Mouse (Mus musculus): ENCODE results near the gene Cdh13. TPM values are rescaled to one million over a fixed set of nuclear protein-coding genes. Genes with fewer than 3 reads are reported as not detected.

The Cdh13 gene
- polyA plus RNA-seq, 2 experiments, result 9.3 to 25.2 TPM

GRCm38 (mm10) chr8:119266304-119266703 is 982.8 kb downstream of the Cdh13 start:
- no peak overlapping the region for H3K4me3 ChIP-seq (replicated peaks; ENCODE audit: low read length)
- ATAC-seq (ENCODE audit: low FRiP score, low read depth) (no peak), DNase-seq (ENCODE audit: low spot score) (no peak)
- H3K27ac ChIP-seq (replicated peaks; ENCODE audit: low read depth, low read length), result no peak overlapping the region
- no peaks in the 10 kb centered on the region for H3K27me3 ChIP-seq (ENCODE audit: control insufficient read depth, insufficient read depth, low read length)
- no peaks in the 10 kb centered on the region for H3K36me3 ChIP-seq (ENCODE audit: control insufficient read depth, insufficient read depth, low read length)
- H3K4me2 ChIP-seq (replicated peaks; ENCODE audit: low read depth, low read length, severe bottlenecking), result no peak overlapping the region
- no peaks in the 10 kb centered on the region for H3K9me3 ChIP-seq (ENCODE audit: control insufficient read depth, low read length)
- WGBS, result 83% methylated on average over 4 of the region's 4 CpGs
- H3K4me1 ChIP-seq (ENCODE audit: control insufficient read depth, insufficient read depth, low read length), result no peaks in the 10 kb centered on the region
- no peak overlapping the region for H3K9ac ChIP-seq (ENCODE audit: low read depth, low read length, severe bottlenecking)
- no peak for TF ChIP-seq POLR2A (IDR thresholded peaks at IDR 0.05; ENCODE audit: borderline replicate concordance, extremely low read depth, insufficient read depth, insufficient read length)

DNA sequence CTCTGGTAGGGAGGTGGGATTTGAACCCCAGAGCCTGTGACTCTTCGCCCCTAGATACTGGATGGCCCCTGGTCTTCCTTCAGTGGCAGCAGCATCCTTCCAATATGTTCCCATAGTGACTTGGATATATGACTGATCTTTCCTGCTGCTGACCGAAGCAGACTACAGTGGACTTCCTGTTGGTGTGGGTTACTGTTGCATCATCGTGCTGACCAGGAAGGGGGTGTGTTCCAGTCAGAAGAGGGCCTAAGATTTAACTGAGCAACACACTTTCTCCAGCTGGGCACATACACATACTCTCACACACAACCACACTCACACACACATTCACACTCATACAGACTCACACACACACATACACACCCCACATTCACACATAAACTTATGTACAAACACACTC is 986.0 kb downstream of the Cdh13 start:
- Histone ChIP-seq H3K36me3 (ENCODE audit: control insufficient read depth, insufficient read depth, low read length) (no peaks in the 10 kb centered on the region), H3K4me2 (replicated peaks; ENCODE audit: low read depth, low read length, severe bottlenecking) (no peak overlapping the region), H3K27ac (replicated peaks; ENCODE audit: low read depth, low read length) (no peak overlapping the region), H3K4me1 (ENCODE audit: control insufficient read depth, insufficient read depth, low read length) (no peaks in the 10 kb centered on the region), H3K27me3 (ENCODE audit: control insufficient read depth, insufficient read depth, low read length) (no peaks in the 10 kb centered on the region), H3K4me3 (replicated peaks; ENCODE audit: low read length) (no peak overlapping the region), H3K9me3 (ENCODE audit: control insufficient read depth, low read length) (no peaks in the 10 kb centered on the region), H3K9ac (ENCODE audit: low read depth, low read length, severe bottlenecking) (no peak overlapping the region)
- no peak for ATAC-seq (ENCODE audit: low FRiP score, low read depth)
- WGBS, result 60% methylated on average over 3 of the region's 3 CpGs
- no peak for DNase-seq (ENCODE audit: low spot score)
- TF ChIP-seq POLR2A (IDR thresholded peaks at IDR 0.05; ENCODE audit: borderline replicate concordance, extremely low read depth, insufficient read depth, insufficient read length), result no peak

DNA sequence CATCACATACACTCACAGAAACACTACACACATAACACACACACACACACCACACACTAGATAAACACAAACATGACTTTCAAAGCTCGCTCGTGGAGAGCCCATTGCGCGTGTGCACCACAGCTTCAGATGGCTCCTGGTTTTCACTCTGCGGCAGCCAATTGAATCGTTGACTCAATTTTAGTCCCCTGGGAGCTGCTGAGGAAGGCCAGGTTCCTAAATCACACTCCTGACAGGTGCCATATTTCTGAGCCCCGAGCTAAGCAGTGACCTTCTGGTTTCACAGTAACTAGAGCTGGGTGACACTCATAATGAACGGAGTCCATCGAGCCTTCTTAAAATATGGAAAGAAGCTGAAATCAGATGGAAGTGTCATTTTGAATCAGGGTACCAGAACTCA is 986.8 kb downstream of the Cdh13 start:
- no peaks in the 10 kb centered on the region for H3K9me3 ChIP-seq (ENCODE audit: control insufficient read depth, low read length)
- H3K27ac ChIP-seq (replicated peaks; ENCODE audit: low read depth, low read length), result no peak overlapping the region
- H3K9ac ChIP-seq (ENCODE audit: low read depth, low read length, severe bottlenecking), result no peak overlapping the region
- H3K27me3 ChIP-seq (ENCODE audit: control insufficient read depth, insufficient read depth, low read length), result no peaks in the 10 kb centered on the region
- H3K4me2 ChIP-seq (replicated peaks; ENCODE audit: low read depth, low read length, severe bottlenecking), result no peak overlapping the region
- H3K4me1 ChIP-seq (ENCODE audit: control insufficient read depth, insufficient read depth, low read length), result no peaks in the 10 kb centered on the region
- no peak for TF ChIP-seq POLR2A (IDR thresholded peaks at IDR 0.05; ENCODE audit: borderline replicate concordance, extremely low read depth, insufficient read depth, insufficient read length)
- ATAC-seq (ENCODE audit: low FRiP score, low read depth), result no peak
- H3K4me3 ChIP-seq (replicated peaks; ENCODE audit: low read length), result no peak overlapping the region
- no peaks in the 10 kb centered on the region for H3K36me3 ChIP-seq (ENCODE audit: control insufficient read depth, insufficient read depth, low read length)
- 85% methylated on average over 9 of the region's 9 CpGs for WGBS
- DNase-seq (ENCODE audit: low spot score), result no peak

GRCm38 (mm10) chr8:119272891-119273290 is 989.4 kb downstream of the Cdh13 start:
- no peaks in the 10 kb centered on the region for H3K4me1 ChIP-seq (ENCODE audit: control insufficient read depth, insufficient read depth, low read length)
- no peak for ATAC-seq (ENCODE audit: low FRiP score, low read depth)
- no peak for DNase-seq (ENCODE audit: low spot score)

GRCm38 (mm10) chr8:119275442-119275841 is 991.9 kb downstream of the Cdh13 start:
- Histone ChIP-seq H3K9me3 (ENCODE audit: control insufficient read depth, low read length) (no peaks in the 10 kb centered on the region), H3K4me2 (replicated peaks; ENCODE audit: low read depth, low read length, severe bottlenecking) (no peak overlapping the region), H3K27me3 (ENCODE audit: control insufficient read depth, insufficient read depth, low read length) (no peaks in the 10 kb centered on the region), H3K36me3 (ENCODE audit: control insufficient read depth, insufficient read depth, low read length) (no peaks in the 10 kb centered on the region), H3K27ac (replicated peaks; ENCODE audit: low read depth, low read length) (no peak overlapping the region), H3K4me1 (ENCODE audit: control insufficient read depth, insufficient read depth, low read length) (no peaks in the 10 kb centered on the region), H3K4me3 (replicated peaks; ENCODE audit: low read length) (no peak overlapping the region), H3K9ac (ENCODE audit: low read depth, low read length, severe bottlenecking) (no peak overlapping the region)
- ATAC-seq (ENCODE audit: low FRiP score, low read depth) (no peak), DNase-seq (ENCODE audit: low spot score) (no peak)
- TF ChIP-seq POLR2A (IDR thresholded peaks at IDR 0.05; ENCODE audit: borderline replicate concordance, extremely low read depth, insufficient read depth, insufficient read length), result no peak
- WGBS, result 89% methylated on average over 1 of the region's 1 CpGs

More at GRCm38 (mm10) chr8:119272891-119273290, 989.4 kb downstream of the Cdh13 start:
- H3K36me3 ChIP-seq (ENCODE audit: control insufficient read depth, insufficient read depth, low read length), result no peaks in the 10 kb centered on the region
- no peaks in the 10 kb centered on the region for H3K9me3 ChIP-seq (ENCODE audit: control insufficient read depth, low read length)
- 61% methylated on average over 8 of the region's 8 CpGs for WGBS
- no peaks in the 10 kb centered on the region for H3K27me3 ChIP-seq (ENCODE audit: control insufficient read depth, insufficient read depth, low read length)
- H3K4me3 ChIP-seq (replicated peaks; ENCODE audit: low read length), result no peak overlapping the region
- no peak for TF ChIP-seq POLR2A (IDR thresholded peaks at IDR 0.05; ENCODE audit: borderline replicate concordance, extremely low read depth, insufficient read depth, insufficient read length)
- no peak overlapping the region for H3K27ac ChIP-seq (replicated peaks; ENCODE audit: low read depth, low read length)
- no peak overlapping the region for H3K9ac ChIP-seq (ENCODE audit: low read depth, low read length, severe bottlenecking)
- H3K4me2 ChIP-seq (replicated peaks; ENCODE audit: low read depth, low read length, severe bottlenecking), result no peak overlapping the region

GRCm38 (mm10) chr8:119277047-119277451 is 993.5 kb downstream of the Cdh13 start:
- ATAC-seq (ENCODE audit: low FRiP score, low read depth) (0 out of 2 replicates have a peak, but pooled peaks have one; percentile 34), DNase-seq (ENCODE audit: low spot score) (no peak)
- no peaks in the 10 kb centered on the region for H3K4me1 ChIP-seq (ENCODE audit: control insufficient read depth, insufficient read depth, low read length)
- no peak overlapping the region for H3K4me2 ChIP-seq (replicated peaks; ENCODE audit: low read depth, low read length, severe bottlenecking)
- no peak overlapping the region for H3K27ac ChIP-seq (replicated peaks; ENCODE audit: low read depth, low read length)
- WGBS, result 79% methylated on average over 3 of the region's 3 CpGs
- H3K9me3 ChIP-seq (ENCODE audit: control insufficient read depth, low read length), result no peaks in the 10 kb centered on the region
- no peaks in the 10 kb centered on the region for H3K36me3 ChIP-seq (ENCODE audit: control insufficient read depth, insufficient read depth, low read length)
- H3K4me3 ChIP-seq (replicated peaks; ENCODE audit: low read length), result no peak overlapping the region
- no peak for TF ChIP-seq POLR2A (IDR thresholded peaks at IDR 0.05; ENCODE audit: borderline replicate concordance, extremely low read depth, insufficient read depth, insufficient read length)
- H3K27me3 ChIP-seq (ENCODE audit: control insufficient read depth, insufficient read depth, low read length), result no peaks in the 10 kb centered on the region
- no peak overlapping the region for H3K9ac ChIP-seq (ENCODE audit: low read depth, low read length, severe bottlenecking)

Data from limb, embryonic 14.5 days (tissue).